Mouse (Mus musculus): ENCODE results near the gene Amhr2.
A peak's percentile ranks its signal among the peaks of the same experiment; 100 is the strongest.

Gene Amhr2

GRCm38 (mm10) chr15:102423602-102424240 lies 21.4 kb upstream of the Amhr2 start:
- no peak for DNase-seq (ENCODE audit: low spot score in 2 of 2)

GRCm38 (mm10) chr15:102424657-102425056 lies 20.5 kb upstream of the Amhr2 start:
- no peak for DNase-seq (ENCODE audit: low spot score in 2 of 2)

- no peak for DNase-seq (ENCODE audit: low spot score in 2 of 2)
Measured at GRCm38 (mm10) chr15:102426963-102427362, 18.2 kb upstream of the Amhr2 start.

- no peak for DNase-seq (ENCODE audit: low spot score in 2 of 2)
Measured at GRCm38 (mm10) chr15:102432046-102432445, 13.1 kb upstream of the Amhr2 start.

- DNase-seq (ENCODE audit: low spot score in 2 of 2): no peak
Measured at GRCm38 (mm10) chr15:102433173-102433572, 12.0 kb upstream of the Amhr2 start.

GRCm38 (mm10) chr15:102442490-102442889 lies 2.7 kb upstream of the Amhr2 start:
- peak; percentile 83 to 90 for DNase-seq (ENCODE audit: low spot score in 2 of 2)

GRCm38 (mm10) chr15:102446448-102446847 lies 1.3 kb downstream of the Amhr2 start:
- no peak for DNase-seq (ENCODE audit: low spot score in 2 of 2)

- DNase-seq (ENCODE audit: low spot score in 2 of 2): no peak
Measured at GRCm38 (mm10) chr15:102449366-102449765, 4.2 kb downstream of the Amhr2 start.

- no peak for DNase-seq (ENCODE audit: low spot score in 2 of 2)
Measured at GRCm38 (mm10) chr15:102450928-102451327, 5.8 kb downstream of the Amhr2 start.

- DNase-seq (ENCODE audit: low spot score in 2 of 2): no peak
Measured at GRCm38 (mm10) chr15:102451666-102452430, 6.7 kb downstream of the Amhr2 start.

- no peak for DNase-seq (ENCODE audit: low spot score in 2 of 2)
Measured at GRCm38 (mm10) chr15:102455993-102456392, 10.8 kb downstream of the Amhr2 start.

- no peak for DNase-seq (ENCODE audit: low spot score in 2 of 2)
Measured at GRCm38 (mm10) chr15:102458050-102458736, 13.0 kb downstream of the Amhr2 start.

- peak; percentile 87 to 94 for DNase-seq (ENCODE audit: low spot score in 2 of 2)
Measured at GRCm38 (mm10) chr15:102458904-102459317, 13.7 kb downstream of the Amhr2 start, which contains the start of gene Prr13. Gene Prr13, plus strand, starts transcription at chr15:102459028.

- DNase-seq (ENCODE audit: low spot score in 2 of 2): no peak
Measured at GRCm38 (mm10) chr15:102459381-102459780, 14.2 kb downstream of the Amhr2 start.

- DNase-seq (ENCODE audit: low spot score in 2 of 2): no peak
Measured at GRCm38 (mm10) chr15:102459847-102460246, 14.7 kb downstream of the Amhr2 start.

GRCm38 (mm10) chr15:102460409-102460808 lies 15.2 kb downstream of the Amhr2 start:
- no peak for DNase-seq (ENCODE audit: low spot score in 2 of 2)

GRCm38 (mm10) chr15:102460971-102461370 lies 15.8 kb downstream of the Amhr2 start:
- DNase-seq (ENCODE audit: low spot score in 2 of 2): no peak

- no peak for DNase-seq (ENCODE audit: low spot score in 2 of 2)
Measured at GRCm38 (mm10) chr15:102461430-102462075, 16.4 kb downstream of the Amhr2 start.

GRCm38 (mm10) chr15:102463666-102464065 lies 18.5 kb downstream of the Amhr2 start:
- DNase-seq (ENCODE audit: low spot score in 2 of 2): no peak

- DNase-seq (ENCODE audit: low spot score in 2 of 2): no peak
Measured at GRCm38 (mm10) chr15:102468675-102469370, 23.7 kb downstream of the Amhr2 start.

- DNase-seq (ENCODE audit: low spot score in 2 of 2): peak; percentile 96 to 97
Measured at GRCm38 (mm10) chr15:102470183-102470604, 25.0 kb downstream of the Amhr2 start, which contains the start of gene Pcbp2. Gene Pcbp2, plus strand, starts transcription at chr15:102470539.
